Mouse (Mus musculus): ENCODE data around the gene Slc12a4. TPM values are rescaled to one million over a fixed set of nuclear protein-coding genes. Genes with fewer than 3 reads are reported as not detected.
"Not testable (repeated sequence)": the region's sequence is repeated elsewhere in the genome, so short reads cannot be mapped to it uniquely, and the experiment has no call there.

Gene Slc12a4
- polyA plus RNA-seq (2015; fragmentation: Nextera tagmentation; extraction: Ambion mirVana) = 19.4 and 21.8 TPM in 2 replicates

DNA sequence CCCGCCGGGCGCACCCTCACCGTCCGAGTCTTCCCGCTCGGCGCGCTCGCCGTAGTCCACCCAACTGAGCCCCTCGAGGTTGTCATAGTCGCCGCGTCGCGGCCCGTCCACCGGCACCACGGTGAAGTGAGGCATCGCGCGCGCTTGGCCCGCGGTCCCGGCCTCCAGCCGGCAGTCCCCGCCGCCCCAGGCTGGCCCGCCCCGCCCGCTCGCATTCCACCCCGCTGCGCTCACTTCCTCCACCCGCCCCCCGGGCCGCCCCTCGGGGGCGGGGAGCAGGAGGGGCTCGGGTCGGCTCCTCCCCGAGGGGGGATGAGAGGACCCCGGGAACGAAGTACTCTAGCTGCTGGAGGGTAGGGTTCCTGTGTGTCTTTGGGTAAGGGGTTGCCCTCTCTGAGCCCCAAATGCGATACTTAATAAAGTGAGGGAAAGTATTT, at the start of gene Slc12a4:
Gene Slc12a4 (minus strand): TSS at position 193 of the 437 bp plus-strand sequence.
- Histone ChIP-seq H3K9ac (ENCODE audit: low read depth, low read length) (peak within 1 kb of the TSS; percentile 84), H3K4me3 (ENCODE audit: low read length) (peak within 1 kb of the TSS; percentile 79), H3K4me2 (ENCODE audit: low read depth, low read length) (peak within 1 kb of the TSS; percentile 83), H3K27ac (ENCODE audit: low read length) (peak within 1 kb of the TSS; percentile 81), H3K9me3 (ENCODE audit: control insufficient read depth, low read length) (no peaks in the 10 kb centered on the region), H3K36me3 (ENCODE audit: control insufficient read depth, insufficient read depth, low read length) (no peaks in the 10 kb centered on the region), H3K27me3 (replicated peaks; ENCODE audit: control insufficient read depth, insufficient read depth, low read length) (no peaks in the 10 kb centered on the region), H3K4me1 (ENCODE audit: control insufficient read depth, insufficient read depth, low read length) (peaks cover 13% of the 10 kb centered on the region; the same call in 1 of the 2 replicates)
- ATAC-seq = peak; percentile 92
- WGBS = 1% methylated on average over 45 of the region's 47 CpGs

DNA sequence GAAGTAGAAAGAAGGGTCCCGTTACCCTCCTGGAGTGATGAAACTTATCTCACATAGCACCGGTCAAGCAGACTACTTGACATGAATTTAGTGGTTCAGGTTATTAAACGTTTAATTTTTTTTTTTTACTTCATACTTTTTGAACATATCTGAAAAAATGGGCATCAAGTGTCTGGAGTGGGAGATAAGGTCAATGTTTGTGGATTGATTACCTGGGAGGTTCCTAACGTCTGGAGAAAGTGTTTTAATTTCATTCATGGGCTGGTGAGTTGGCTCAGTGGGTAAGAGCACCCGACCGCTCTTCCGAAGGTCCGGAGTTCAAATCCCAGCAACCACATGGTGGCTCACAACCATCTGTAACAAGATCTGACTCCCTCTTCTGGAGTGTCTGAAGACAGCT, 46.3 kb upstream of the Slc12a4 start:
- Histone ChIP-seq H3K4me3 (ENCODE audit: low read length) (peak overlapping the region; percentile 68), H3K4me1 (ENCODE audit: control insufficient read depth, insufficient read depth, low read length) (peaks cover 14% of the 10 kb centered on the region), H3K4me2 (ENCODE audit: low read depth, low read length) (peak overlapping the region; percentile 97), H3K9ac (ENCODE audit: low read depth, low read length) (peak overlapping the region; percentile 83)
- 74% methylated on average over 8 of the region's 8 CpGs for WGBS
- not testable (repeated sequence) for ATAC-seq; H3K36me3 ChIP-seq (ENCODE audit: control insufficient read depth, insufficient read depth, low read length); H3K27ac ChIP-seq (ENCODE audit: low read length); H3K9me3 ChIP-seq (ENCODE audit: control insufficient read depth, low read length); H3K27me3 ChIP-seq (replicated peaks; ENCODE audit: control insufficient read depth, insufficient read depth, low read length)

- Histone ChIP-seq H3K27ac (ENCODE audit: low read length) (peak within 1 kb of the TSS; percentile 45), H3K4me1 (ENCODE audit: control insufficient read depth, insufficient read depth, low read length) (peaks cover 14% of the 10 kb centered on the region), H3K9me3 (ENCODE audit: control insufficient read depth, low read length) (no peaks in the 10 kb centered on the region), H3K4me2 (ENCODE audit: low read depth, low read length) (peak within 1 kb of the TSS; percentile 97), H3K4me3 (ENCODE audit: low read length) (peak within 1 kb of the TSS; percentile 68), H3K9ac (ENCODE audit: low read depth, low read length) (peak within 1 kb of the TSS; percentile 83), H3K36me3 (ENCODE audit: control insufficient read depth, insufficient read depth, low read length) (no peaks in the 10 kb centered on the region; the same call in 1 of the 2 replicates), H3K27me3 (replicated peaks; ENCODE audit: control insufficient read depth, insufficient read depth, low read length) (no peaks in the 10 kb centered on the region)
- ATAC-seq = peak; percentile 57
- 2% methylated on average over 6 of the region's 6 CpGs for WGBS
These were observed 45.7 kb upstream of the Slc12a4 start, which contains the start of gene Ddx28 for GRCm38 (mm10) chr8:106011643-106011986. Gene Ddx28 (minus strand): TSS chr8:106011882.

DNA sequence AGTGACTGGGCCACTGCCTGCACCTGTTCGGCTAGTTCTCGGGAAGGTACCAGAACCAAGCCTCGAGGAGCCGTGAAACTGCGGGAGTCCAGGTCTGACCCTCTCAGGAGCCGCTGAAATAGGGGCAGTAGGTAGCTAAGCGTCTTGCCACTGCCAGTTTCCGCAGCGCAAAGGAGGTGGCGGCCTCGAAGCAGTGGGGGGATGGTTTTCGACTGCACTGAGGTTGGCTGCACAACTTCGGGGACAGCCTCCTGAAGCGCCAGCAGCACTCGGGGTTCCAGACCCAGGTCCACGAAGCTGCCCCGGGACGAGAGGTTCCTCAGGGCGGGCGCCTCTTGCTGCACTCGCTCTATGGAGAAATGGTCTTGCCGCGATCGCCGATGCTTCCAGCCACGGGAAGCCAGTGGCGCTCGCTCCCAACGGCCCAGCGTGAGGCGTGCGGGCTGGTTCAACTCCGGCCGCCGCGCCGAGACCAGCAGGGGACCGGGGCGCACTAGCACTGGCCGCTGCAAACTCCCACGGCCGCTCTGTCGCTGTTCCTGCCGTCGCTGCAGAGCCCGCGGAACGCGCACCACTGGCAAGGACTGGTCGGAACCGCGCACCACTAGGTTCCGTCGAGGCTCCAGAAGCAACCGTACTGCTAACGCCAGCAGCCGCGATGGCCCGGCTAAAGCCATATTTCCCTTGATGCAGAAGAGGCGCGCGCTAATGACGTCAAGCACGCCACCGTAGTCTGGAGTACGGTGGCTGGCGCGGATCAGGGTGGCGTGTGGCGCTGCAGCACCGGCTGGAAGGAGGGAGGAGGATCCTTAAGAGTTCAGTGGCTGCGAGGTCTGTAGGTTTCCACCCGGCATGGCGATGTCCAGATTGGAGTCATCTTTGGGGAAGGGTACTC, 45.1 kb upstream of the Slc12a4 start:
- peak; percentile 97 for ATAC-seq
- Histone ChIP-seq H3K4me1 (ENCODE audit: control insufficient read depth, insufficient read depth, low read length) (peaks cover 14% of the 10 kb centered on the region), H3K27ac (ENCODE audit: low read length) (peak overlapping the region; percentile 45), H3K27me3 (replicated peaks; ENCODE audit: control insufficient read depth, insufficient read depth, low read length) (no peaks in the 10 kb centered on the region), H3K36me3 (ENCODE audit: control insufficient read depth, insufficient read depth, low read length) (no peaks in the 10 kb centered on the region; the same call in 1 of the 2 replicates), H3K9me3 (ENCODE audit: control insufficient read depth, low read length) (no peaks in the 10 kb centered on the region), H3K4me2 (ENCODE audit: low read depth, low read length) (peak overlapping the region; percentile 97), H3K4me3 (ENCODE audit: low read length) (peak overlapping the region; percentile 68), H3K9ac (ENCODE audit: low read depth, low read length) (peak overlapping the region; percentile 83)
- under 1% methylated on average over 74 of the region's 74 CpGs for WGBS

DNA sequence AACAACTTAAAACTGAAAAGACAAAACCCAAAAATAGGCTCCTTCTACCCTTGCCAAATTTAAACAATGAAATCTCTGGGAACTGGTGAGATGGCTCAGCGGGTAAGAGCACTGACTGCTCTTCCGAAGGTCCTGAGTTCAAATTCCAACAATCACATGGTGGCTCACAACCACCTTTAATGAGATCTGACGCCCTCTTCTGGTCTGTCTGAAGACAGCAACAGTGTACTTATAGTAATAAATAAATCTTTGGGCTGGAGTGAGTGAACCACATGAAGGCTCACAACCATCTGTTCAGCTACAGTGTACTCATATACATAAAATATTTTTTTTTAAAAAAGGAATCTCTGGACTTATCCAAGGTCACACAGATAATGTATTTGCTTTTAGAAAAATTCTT, 42.0 kb upstream of the Slc12a4 start:
- not testable (repeated sequence) for H3K4me3 ChIP-seq (ENCODE audit: low read length); ATAC-seq; H3K36me3 ChIP-seq (ENCODE audit: control insufficient read depth, insufficient read depth, low read length); H3K9ac ChIP-seq (ENCODE audit: low read depth, low read length); H3K9me3 ChIP-seq (ENCODE audit: control insufficient read depth, low read length); H3K27ac ChIP-seq (ENCODE audit: low read length); H3K4me2 ChIP-seq (ENCODE audit: low read depth, low read length); H3K27me3 ChIP-seq (replicated peaks; ENCODE audit: control insufficient read depth, insufficient read depth, low read length)
- H3K4me1 ChIP-seq (ENCODE audit: control insufficient read depth, insufficient read depth, low read length) = peaks cover 14% of the 10 kb centered on the region
- 68% methylated on average over 3 of the region's 3 CpGs for WGBS

DNA sequence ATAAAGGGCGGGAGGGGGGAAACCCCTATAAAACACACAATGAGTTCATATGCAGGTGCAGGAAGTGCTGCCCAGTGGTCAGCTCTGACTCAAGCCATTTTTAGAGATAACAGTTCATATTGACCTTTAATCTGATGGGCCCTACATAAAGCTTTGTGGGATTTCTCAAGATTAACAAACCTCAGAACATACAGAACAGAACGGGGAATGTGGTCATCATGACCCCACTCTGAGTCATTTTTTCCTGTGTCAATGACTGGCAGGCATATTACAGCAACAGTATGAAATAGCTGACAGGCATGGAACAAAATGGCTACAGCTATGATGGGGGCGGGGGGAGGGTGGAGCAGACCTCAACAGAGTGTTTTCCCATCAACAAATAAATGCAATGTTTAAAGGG, 41.2 kb upstream of the Slc12a4 start:
- WGBS = 75% methylated on average over 3 of the region's 3 CpGs
- no peak overlapping the region for H3K27ac ChIP-seq (ENCODE audit: low read length)
- H3K4me3 ChIP-seq (ENCODE audit: low read length) = no peak overlapping the region
- no peaks in the 10 kb centered on the region for H3K9me3 ChIP-seq (ENCODE audit: control insufficient read depth, low read length)
- no peak overlapping the region for H3K4me2 ChIP-seq (ENCODE audit: low read depth, low read length)
- ATAC-seq = no peak
- H3K9ac ChIP-seq (ENCODE audit: low read depth, low read length) = no peak overlapping the region
- peaks cover 14% of the 10 kb centered on the region for H3K4me1 ChIP-seq (ENCODE audit: control insufficient read depth, insufficient read depth, low read length)
- no peaks in the 10 kb centered on the region; the same call in 1 of the 2 replicates for H3K36me3 ChIP-seq (ENCODE audit: control insufficient read depth, insufficient read depth, low read length)
- no peaks in the 10 kb centered on the region for H3K27me3 ChIP-seq (replicated peaks; ENCODE audit: control insufficient read depth, insufficient read depth, low read length)

DNA sequence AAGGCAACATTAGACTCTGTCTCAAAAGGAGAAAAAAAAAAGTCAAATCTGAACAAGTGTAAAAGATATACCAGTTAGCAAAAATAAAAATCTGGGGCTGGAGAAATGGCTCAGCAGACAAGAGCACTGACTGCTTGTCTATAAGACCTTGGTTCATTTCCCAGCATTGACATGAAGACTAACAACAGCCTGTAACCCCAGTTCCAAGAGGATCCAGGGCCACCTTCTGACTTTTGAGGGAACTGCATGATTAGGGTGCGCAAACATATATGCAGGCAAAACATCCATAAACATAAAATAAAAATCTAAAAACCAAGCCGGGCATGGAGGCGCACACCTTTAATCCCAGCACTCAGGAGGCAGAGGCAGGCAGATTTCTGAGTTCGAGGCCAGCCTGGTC, 40.5 kb upstream of the Slc12a4 start:
- 88% methylated on average over 4 of the region's 4 CpGs for WGBS
- peaks cover 11% of the 10 kb centered on the region for H3K4me1 ChIP-seq (ENCODE audit: control insufficient read depth, insufficient read depth, low read length)

GRCm38 (mm10) chr8:106005875-106006274, 40.0 kb upstream of the Slc12a4 start, which contains the start of gene Dpep2nb:
Gene Dpep2nb (minus strand): TSS chr8:106005975.
- no peak within 1 kb of the TSS for H3K4me2 ChIP-seq (ENCODE audit: low read depth, low read length)
- no peaks in the 10 kb centered on the region for H3K27me3 ChIP-seq (replicated peaks; ENCODE audit: control insufficient read depth, insufficient read depth, low read length)
- peaks cover 11% of the 10 kb centered on the region for H3K4me1 ChIP-seq (ENCODE audit: control insufficient read depth, insufficient read depth, low read length)
- H3K9ac ChIP-seq (ENCODE audit: low read depth, low read length) = no peak within 1 kb of the TSS
- H3K9me3 ChIP-seq (ENCODE audit: control insufficient read depth, low read length) = no peaks in the 10 kb centered on the region
- WGBS = 81% methylated on average over 4 of the region's 4 CpGs
- no peak for ATAC-seq
- H3K4me3 ChIP-seq (ENCODE audit: low read length) = no peak within 1 kb of the TSS
- no peaks in the 10 kb centered on the region; the same call in 1 of the 2 replicates for H3K36me3 ChIP-seq (ENCODE audit: control insufficient read depth, insufficient read depth, low read length)
- no peak within 1 kb of the TSS for H3K27ac ChIP-seq (ENCODE audit: low read length)

More for the DNA sequence above, 40.5 kb upstream of the Slc12a4 start:
- Histone ChIP-seq H3K9me3 (ENCODE audit: control insufficient read depth, low read length) (no peaks in the 10 kb centered on the region), H3K27me3 (replicated peaks; ENCODE audit: control insufficient read depth, insufficient read depth, low read length) (no peaks in the 10 kb centered on the region), H3K9ac (ENCODE audit: low read depth, low read length) (no peak overlapping the region), H3K4me3 (ENCODE audit: low read length) (no peak overlapping the region), H3K27ac (ENCODE audit: low read length) (no peak overlapping the region), H3K36me3 (ENCODE audit: control insufficient read depth, insufficient read depth, low read length) (no peaks in the 10 kb centered on the region; the same call in 1 of the 2 replicates), H3K4me2 (ENCODE audit: low read depth, low read length) (no peak overlapping the region)
- ATAC-seq = no peak

- Histone ChIP-seq H3K9ac (ENCODE audit: low read depth, low read length) (no peak overlapping the region), H3K4me2 (ENCODE audit: low read depth, low read length) (no peak overlapping the region), H3K36me3 (ENCODE audit: control insufficient read depth, insufficient read depth, low read length) (no peaks in the 10 kb centered on the region; the same call in 1 of the 2 replicates), H3K4me3 (ENCODE audit: low read length) (no peak overlapping the region), H3K9me3 (ENCODE audit: control insufficient read depth, low read length) (no peaks in the 10 kb centered on the region), H3K4me1 (ENCODE audit: control insufficient read depth, insufficient read depth, low read length) (peaks cover 1% of the 10 kb centered on the region), H3K27me3 (replicated peaks; ENCODE audit: control insufficient read depth, insufficient read depth, low read length) (no peaks in the 10 kb centered on the region), H3K27ac (ENCODE audit: low read length) (no peak overlapping the region)
- no peak for ATAC-seq
- WGBS = 77% methylated on average over 8 of the region's 8 CpGs
These were observed 38.8 kb upstream of the Slc12a4 start for GRCm38 (mm10) chr8:106004538-106005207.

Measured in intestine, embryonic 16.5 days (tissue).